Mouse (Mus musculus) embryonic facial prominence, embryonic 13.5 days (tissue): ENCODE measurements around the gene Dapk3. TPM values are rescaled to one million over a fixed set of nuclear protein-coding genes. Genes with fewer than 3 reads are reported as not detected.
A peak's percentile ranks its signal among the peaks of the same experiment; 100 is the strongest.

Experiments used
- ATAC-seq: fragments of 200-750 bp; cut with Nextera tagmentation; 2 replicates; pipeline ENCODE4 v1.8.0; 2017; ENCODE audit warnings: low read depth; ENCODE audit not compliant: insufficient number of reproducible peaks, insufficient read depth, low FRiP score, low TSS enrichment
- H3K27ac ChIP-seq: fragments of 300-500 bp; sonication (generic); 2 replicates; pipeline ENCODE4 v1.5.1; 2015; ENCODE audit warnings: moderate library complexity, mild to moderate bottlenecking, inconsistent platforms
- H3K27me3 ChIP-seq: fragments of 300-500 bp; sonication (generic); 2 replicates; pipeline ENCODE4 v1.6.1; 2015; ENCODE audit warnings: mild to moderate bottlenecking, inconsistent platforms
- H3K36me3 ChIP-seq: fragments of 300-500 bp; sonication (generic); 2 replicates; pipeline ENCODE4 v1.6.1; 2015; ENCODE audit warnings: mild to moderate bottlenecking, inconsistent platforms
- H3K4me1 ChIP-seq: fragments of 300-500 bp; sonication (generic); 2 replicates; pipeline ENCODE4 v1.6.1; 2015; ENCODE audit warnings: inconsistent platforms
- H3K4me2 ChIP-seq: fragments of 300-500 bp; sonication (generic); 2 replicates; pipeline ENCODE4 v1.6.1; 2015; ENCODE audit warnings: moderate library complexity, mild to moderate bottlenecking, inconsistent platforms
- H3K4me3 ChIP-seq: fragments of 300-500 bp; sonication (generic); 2 replicates; pipeline ENCODE4 v1.5.1; 2015; ENCODE audit warnings: mild to moderate bottlenecking, inconsistent platforms
- H3K9ac ChIP-seq: fragments of 300-500 bp; sonication (generic); 2 replicates; pipeline ENCODE4 v1.6.1; 2015; ENCODE audit warnings: mild to moderate bottlenecking, inconsistent platforms
- H3K9me3 ChIP-seq: fragments of 300-500 bp; sonication (generic); 2 replicates; pipeline ENCODE4 v1.6.1; 2016; ENCODE audit warnings: inconsistent platforms
- WGBS: fragments of 180-500 bp; shearing (Covaris S2); methylation state at CpG from one replicate; pipeline ENCODE4 v1.1.7; 2015; ENCODE audit warnings: mixed read lengths; 5-methylcytosine and 5-hydroxymethylcytosine counted together
- polyA plus RNA-seq: library from polyadenylated mRNA; unstranded; fragments of >200 nt; fragmentation: Nextera tagmentation; extraction: Ambion mirVana; gene quantifications from 2 replicates; pipeline ENCODE4 v1.2.1, GENCODE M21; 2015

The Dapk3 gene
- 57.1 and 60.1 TPM in 2 replicates for polyA plus RNA-seq

GRCm38 (mm10) chr10:81182336-81183333 is at the start of gene Dapk3:
Gene Dapk3 (plus strand): TSS chr10:81183005.
- 4% methylated on average over 53 of the region's 53 CpGs for WGBS
- ATAC-seq: peak; percentile 92
- peak within 1 kb of the TSS; percentile 74 for H3K27ac ChIP-seq
- peak within 1 kb of the TSS; percentile 68 for H3K4me2 ChIP-seq
- H3K36me3 ChIP-seq: peaks cover 86% of the 10 kb centered on the region
- H3K9me3 ChIP-seq: no peaks in the 10 kb centered on the region
- H3K4me3 ChIP-seq: peak within 1 kb of the TSS; percentile 69
- H3K4me1 ChIP-seq: peaks cover 53% of the 10 kb centered on the region
- no peaks in the 10 kb centered on the region for H3K27me3 ChIP-seq
- peak within 1 kb of the TSS; percentile 80 for H3K9ac ChIP-seq

- ATAC-seq: no peak
- peaks cover 35% of the 10 kb centered on the region for H3K4me1 ChIP-seq
- under 1% methylated on average over 16 of the region's 16 CpGs for WGBS
- H3K27ac ChIP-seq: no peak overlapping the region
- peak overlapping the region; percentile 9 for H3K4me3 ChIP-seq
- H3K9me3 ChIP-seq: no peaks in the 10 kb centered on the region
- H3K36me3 ChIP-seq: no peaks in the 10 kb centered on the region
- peaks cover 29% of the 10 kb centered on the region for H3K27me3 ChIP-seq
- peak overlapping the region; percentile 28 for H3K4me2 ChIP-seq
- H3K9ac ChIP-seq: no peak overlapping the region
Measured at GRCm38 (mm10) chr10:81134181-81134587, 48.6 kb upstream of the Dapk3 start.

GRCm38 (mm10) chr10:81134966-81135681 is 47.7 kb upstream of the Dapk3 start, which contains the start of gene Zbtb7a:
Gene Zbtb7a (plus strand): TSS chr10:81135220.
- Histone ChIP-seq H3K4me2 (peak within 1 kb of the TSS; percentile 97), H3K9ac (peak within 1 kb of the TSS; percentile 96), H3K4me1 (peaks cover 35% of the 10 kb centered on the region), H3K36me3 (no peaks in the 10 kb centered on the region), H3K27ac (peak within 1 kb of the TSS; percentile 100), H3K4me3 (peak within 1 kb of the TSS; percentile 88), H3K9me3 (no peaks in the 10 kb centered on the region), H3K27me3 (peaks cover 29% of the 10 kb centered on the region)
- no peak for ATAC-seq
- WGBS: 2% methylated on average over 41 of the region's 41 CpGs

- Histone ChIP-seq H3K9ac (peak overlapping the region; percentile 96), H3K4me2 (peak overlapping the region; percentile 97), H3K27me3 (peaks cover 29% of the 10 kb centered on the region), H3K27ac (peak overlapping the region; percentile 100), H3K4me1 (peaks cover 44% of the 10 kb centered on the region), H3K4me3 (peak overlapping the region; percentile 88), H3K9me3 (no peaks in the 10 kb centered on the region), H3K36me3 (no peaks in the 10 kb centered on the region)
- 0 out of 2 replicates have a peak, but pooled peaks have one; percentile 4 for ATAC-seq
- 1% methylated on average over 85 of the region's 86 CpGs for WGBS
Measured at GRCm38 (mm10) chr10:81135831-81136705, 46.7 kb upstream of the Dapk3 start.

GRCm38 (mm10) chr10:81136706-81137231 is 46.0 kb upstream of the Dapk3 start:
- ATAC-seq: peak; percentile 23; the same call in 1 of the 2 replicates
- Histone ChIP-seq H3K27ac (peak overlapping the region; percentile 100), H3K36me3 (peaks cover 6% of the 10 kb centered on the region; the same call in 1 of the 2 replicates), H3K9ac (peak overlapping the region; percentile 96), H3K9me3 (no peaks in the 10 kb centered on the region), H3K4me2 (peak overlapping the region; percentile 97), H3K4me1 (peaks cover 51% of the 10 kb centered on the region), H3K4me3 (peak overlapping the region; percentile 88), H3K27me3 (peaks cover 29% of the 10 kb centered on the region)
- WGBS: 0% methylated on average over 36 of the region's 50 CpGs

GRCm38 (mm10) chr10:81137252-81138130 is 45.3 kb upstream of the Dapk3 start:
- no peaks in the 10 kb centered on the region for H3K9me3 ChIP-seq
- peaks cover 57% of the 10 kb centered on the region for H3K4me1 ChIP-seq
- peaks cover 8% of the 10 kb centered on the region; the same call in 1 of the 2 replicates for H3K36me3 ChIP-seq
- peak overlapping the region; percentile 96 for H3K9ac ChIP-seq
- peak; percentile 87 for ATAC-seq
- H3K27ac ChIP-seq: peak overlapping the region; percentile 100
- peaks cover 29% of the 10 kb centered on the region for H3K27me3 ChIP-seq
- WGBS: under 1% methylated on average over 69 of the region's 89 CpGs
- peak overlapping the region; percentile 88 for H3K4me3 ChIP-seq
- peak overlapping the region; percentile 84 for H3K4me2 ChIP-seq

- H3K36me3 ChIP-seq: peaks cover 8% of the 10 kb centered on the region
- ATAC-seq: no peak
- peak overlapping the region; percentile 96 for H3K9ac ChIP-seq
- WGBS: 2% methylated on average over 24 of the region's 24 CpGs
- H3K9me3 ChIP-seq: no peaks in the 10 kb centered on the region
- peak overlapping the region; percentile 84 for H3K4me2 ChIP-seq
- H3K4me3 ChIP-seq: peak overlapping the region; percentile 88
- H3K4me1 ChIP-seq: peaks cover 62% of the 10 kb centered on the region
- H3K27ac ChIP-seq: peak overlapping the region; percentile 86
- H3K27me3 ChIP-seq: peaks cover 25% of the 10 kb centered on the region
Measured at GRCm38 (mm10) chr10:81138131-81138782, 44.5 kb upstream of the Dapk3 start.

- H3K27ac ChIP-seq: peak overlapping the region; percentile 29; the same call in 1 of the 2 replicates
- H3K36me3 ChIP-seq: peaks cover 15% of the 10 kb centered on the region
- H3K27me3 ChIP-seq: peaks cover 18% of the 10 kb centered on the region
- H3K4me2 ChIP-seq: peak overlapping the region; percentile 84
- H3K9me3 ChIP-seq: no peaks in the 10 kb centered on the region
- peak overlapping the region; percentile 96 for H3K9ac ChIP-seq
- WGBS: 52% methylated on average over 11 of the region's 11 CpGs
- ATAC-seq: no peak
- peaks cover 60% of the 10 kb centered on the region for H3K4me1 ChIP-seq
- H3K4me3 ChIP-seq: peak overlapping the region; percentile 88
Measured at GRCm38 (mm10) chr10:81138821-81139528, 43.8 kb upstream of the Dapk3 start.

GRCm38 (mm10) chr10:81139529-81139846 is 43.3 kb upstream of the Dapk3 start:
- Histone ChIP-seq H3K4me1 (peaks cover 55% of the 10 kb centered on the region), H3K27ac (peak overlapping the region; percentile 53; the same call in 1 of the 2 replicates), H3K4me2 (peak overlapping the region; percentile 84), H3K9me3 (no peaks in the 10 kb centered on the region), H3K9ac (peak overlapping the region; percentile 64), H3K4me3 (peak overlapping the region; percentile 88), H3K27me3 (peaks cover 13% of the 10 kb centered on the region), H3K36me3 (peaks cover 20% of the 10 kb centered on the region)
- WGBS: 72% methylated on average over 4 of the region's 4 CpGs
- ATAC-seq: no peak
